8 mouse cellular contexts compared by ENCODE assay signal in genomic region chr1:64088604-64089320, GRCm38 (mm10). TPM values are rescaled to one million over a fixed set of nuclear protein-coding genes. Genes with fewer than 3 reads are reported as not detected.
A peak's percentile ranks its signal among the peaks of the same experiment; 100 is the strongest.
DNase-seq lines count a peak whose midpoint lies in the region; ATAC-seq and TF ChIP-seq lines count a peak whose summit lies in the region.

No protein-coding gene starts in this region.

- peak overlapping the region; percentile 54 for H3K4me2 ChIP-seq in heart, embryonic 16.5 days (ENCODE audit: low read depth, low read length)
- peak overlapping the region; percentile 50 for H3K4me2 ChIP-seq in liver, postnatal 0 days (ENCODE audit: low read depth, low read length)
- H3K4me2 ChIP-seq in neural tube, embryonic 15.5 days, result peak overlapping the region; percentile 31

- no peak for TF ChIP-seq EP300 in liver, postnatal 0 days (IDR thresholded peaks at IDR 0.05; ENCODE audit: low read depth)

- no peaks in the 10 kb centered on the region for H3K27me3 ChIP-seq in heart, embryonic 16.5 days (ENCODE audit: control insufficient read depth, insufficient read depth, low read length)
- H3K27me3 ChIP-seq in liver, postnatal 0 days (ENCODE audit: insufficient read depth, low read length), result no peaks in the 10 kb centered on the region
- no peaks in the 10 kb centered on the region for H3K27me3 ChIP-seq in neural tube, embryonic 15.5 days (replicated peaks)

- no peak overlapping the region for H3K4me3 ChIP-seq in lung, adult 2 months (replicated peaks; ENCODE audit: extremely low read depth, low read depth, low read length)
- H3K4me3 ChIP-seq in heart, embryonic 16.5 days (ENCODE audit: low read length), result peak overlapping the region; percentile 9; the same call in 1 of the 2 replicates
- H3K4me3 ChIP-seq in liver, postnatal 0 days (ENCODE audit: low read depth, low read length), result no peak overlapping the region
- H3K4me3 ChIP-seq in neural tube, embryonic 15.5 days (replicated peaks), result no peak overlapping the region

- no peaks in the 10 kb centered on the region for H3K9me3 ChIP-seq in heart, embryonic 16.5 days (replicated peaks; ENCODE audit: control insufficient read depth, low read length)
- H3K9me3 ChIP-seq in liver, postnatal 0 days (ENCODE audit: low read length), result no peaks in the 10 kb centered on the region
- no peaks in the 10 kb centered on the region for H3K9me3 ChIP-seq in neural tube, embryonic 15.5 days (replicated peaks)

- peak; percentile 20 to 52 for DNase-seq in lung, adult 18-20 months
- no peak for DNase-seq in lung, adult 2 months
- DNase-seq in liver, postnatal 0 days, result peak; percentile 19
- DNase-seq in MN1 (ENCODE audit: low spot score), result no peak
- no peak for DNase-seq in layer of hippocampus, postnatal 25 days (ENCODE audit: extremely low spot score in 1 of 2, low spot score in 1 of 2)
- DNase-seq in right cerebral cortex, adult 18-20 months, result no peak

- H3K36me3 ChIP-seq in heart, embryonic 16.5 days (ENCODE audit: control insufficient read depth, insufficient read depth), result no peaks in the 10 kb centered on the region
- H3K36me3 ChIP-seq in liver, postnatal 0 days (replicated peaks; ENCODE audit: insufficient read depth, low read length), result no peaks in the 10 kb centered on the region; the same call in 1 of the 2 replicates
- H3K36me3 ChIP-seq in neural tube, embryonic 15.5 days, result no peaks in the 10 kb centered on the region

- H3K9ac ChIP-seq in heart, embryonic 16.5 days (ENCODE audit: low read length), result no peak overlapping the region
- H3K9ac ChIP-seq in liver, postnatal 0 days (replicated peaks), result no peak overlapping the region
- H3K9ac ChIP-seq in neural tube, embryonic 15.5 days (replicated peaks), result no peak overlapping the region

- TF ChIP-seq CTCF in lung, adult 2 months (IDR thresholded peaks at IDR 0.05; ENCODE audit: insufficient read depth, low read length), result no peak
- no peak for TF ChIP-seq CTCF in liver, postnatal 0 days (IDR thresholded peaks at IDR 0.05; ENCODE audit: low read depth)

- 40% methylated on average over 12 of the region's 12 CpGs for WGBS in lung, adult 2 months
- WGBS in heart, embryonic 16.5 days, result 60% methylated on average over 12 of the region's 12 CpGs
- 45% methylated on average over 12 of the region's 12 CpGs for WGBS in liver, postnatal 0 days (ENCODE audit: insufficient replicate concordance)
- WGBS in neural tube, embryonic 15.5 days, result 62% methylated on average over 12 of the region's 12 CpGs

- peaks cover 33% of the 10 kb centered on the region for H3K4me1 ChIP-seq in lung, adult 2 months (ENCODE audit: control insufficient read depth, insufficient read depth, low read length)
- H3K4me1 ChIP-seq in heart, embryonic 16.5 days (ENCODE audit: control insufficient read depth, insufficient read depth, low read length), result peaks cover 24% of the 10 kb centered on the region
- H3K4me1 ChIP-seq in liver, postnatal 0 days (ENCODE audit: insufficient read depth), result peaks cover 23% of the 10 kb centered on the region
- peaks cover 61% of the 10 kb centered on the region for H3K4me1 ChIP-seq in neural tube, embryonic 15.5 days

- no peak for TF ChIP-seq POLR2A in lung, adult 2 months (IDR thresholded peaks at IDR 0.05; ENCODE audit: borderline replicate concordance, extremely low read depth, low read depth, low read length)

- peak overlapping the region; percentile 38 for H3K27ac ChIP-seq in heart, embryonic 16.5 days (ENCODE audit: low read length)
- H3K27ac ChIP-seq in liver, postnatal 0 days (ENCODE audit: low read depth), result peak overlapping the region; percentile 44; the same call in 1 of the 2 replicates
- peak overlapping the region; percentile 39 for H3K27ac ChIP-seq in neural tube, embryonic 15.5 days (replicated peaks)

- ATAC-seq in heart, embryonic 16.5 days (replicated peaks; ENCODE audit: extremely low read depth, insufficient read depth, low FRiP score), result peak; percentile 30; the same call in 1 of the 2 replicates
- ATAC-seq in liver, postnatal 0 days, result peak; percentile 57
- ATAC-seq in neural tube, embryonic 15.5 days (ENCODE audit: low FRiP score), result peak; percentile 22

RNA-seq across cellular contexts. Expression of gene Klf7, which starts 33.3 kb away (rescaled TPM):
- polyA plus RNA-seq in lung, adult 2 months (2012; rRNA removed), result 26.7 and 32.3 TPM in 2 replicates
- 16.3 and 18.0 TPM in 2 replicates for polyA plus RNA-seq in heart, embryonic 16.5 days (2015; fragmentation: Nextera tagmentation; extraction: Ambion mirVana)
- polyA plus RNA-seq in liver, postnatal 0 days (2015; fragmentation: Nextera tagmentation; extraction: Ambion mirVana), result 4.8 and 5.4 TPM in 2 replicates
- 69.6 and 82.2 TPM in 2 replicates for polyA plus RNA-seq in neural tube, embryonic 15.5 days (2015; fragmentation: Nextera tagmentation; extraction: Ambion mirVana)
- 10 to 100 TPM; 33.4 to 41.3 TPM for total RNA-seq in layer of hippocampus, postnatal 25 days (2021)

Comparison
In these comparisons a context has a peak if more than half of its experiments do, and no peak if none do; other contexts are left out.
1. DNase-seq: peak in lung, adult 18-20 months (2 of 2) and liver, postnatal 0 days (single experiment); none in lung, adult 2 months (single experiment), MN1 (single experiment), layer of hippocampus, postnatal 25 days (0 of 2) and right cerebral cortex, adult 18-20 months (single experiment).
2. Peak in every context shown above with its lines, with median percentiles within 50 percentile points of each other: ATAC-seq, H3K27ac ChIP-seq and H3K4me2 ChIP-seq.